Mouse (Mus musculus) MEL (cell line): ENCODE data around the gene Gm7879.

Source experiments
- GABPA ChIP-seq: IDR thresholded peaks from 2 replicates; pipeline ENCODE4 v1.6.1; 2012; ENCODE audit warnings: low read depth, mild to moderate bottlenecking, inconsistent platforms, low read length, improper control_type of control experiment, moderate library complexity
- NRF1 ChIP-seq: IDR thresholded peaks from 2 replicates; pipeline ENCODE4 v1.6.1; 2014; ENCODE audit warnings: low read depth, mild to moderate bottlenecking, inconsistent platforms, low read length, improper control_type of control experiment, moderate library complexity; ENCODE audit not compliant: poor library complexity, insufficient read depth, severe bottlenecking
- TBP ChIP-seq: IDR thresholded peaks from 2 replicates; pipeline ENCODE4 v1.8.0; 2011; ENCODE audit warnings: low read depth, low read length, improper control_type of control experiment
- UBTF ChIP-seq: IDR thresholded peaks from 2 replicates; pipeline ENCODE4 v1.6.1; 2012; ENCODE audit warnings: low read depth, mild to moderate bottlenecking, inconsistent platforms, low read length, improper control_type of control experiment, moderate library complexity, borderline replicate concordance; ENCODE audit not compliant: insufficient read depth

- TF ChIP-seq UBTF: no peak
- TF ChIP-seq TBP: no peak
- TF ChIP-seq GABPA: no peak
- TF ChIP-seq NRF1: no peak
Measured at GRCm38 (mm10) chr5:43871845-43872244, 41.1 kb upstream of the Gm7879 start.
